Mouse (Mus musculus) hindbrain, embryonic 16.5 days (tissue): Measurements from ENCODE around the gene Lemd1. TPM values are rescaled to one million over a fixed set of nuclear protein-coding genes. Genes with fewer than 3 reads are reported as not detected.
A peak's percentile ranks its signal among the peaks of the same experiment; 100 is the strongest.

Experiments used
- ATAC-seq: fragments of 200-750 bp; cut with Nextera tagmentation; 2 replicates; pipeline ENCODE4 v1.8.0; 2017; ENCODE audit warnings: moderate TSS enrichment, moderate library complexity
- H3K27ac ChIP-seq: fragments of 300-500 bp; sonication (generic); 2 replicates; pipeline ENCODE4 v1.5.1; 2014; ENCODE audit warnings: low read depth, mild to moderate bottlenecking, control low read depth, low read length, moderate library complexity
- H3K27me3 ChIP-seq: fragments of 300-500 bp; sonication (generic); replicated peaks from 2 replicates; pipeline ENCODE4 v1.6.1; 2014; ENCODE audit warnings: low read length; ENCODE audit not compliant: control insufficient read depth, insufficient read depth
- H3K36me3 ChIP-seq: fragments of 300-500 bp; sonication (generic); 2 replicates; pipeline ENCODE4 v1.6.1; 2014; ENCODE audit warnings: mild to moderate bottlenecking, low read length, moderate library complexity, mixed read lengths; ENCODE audit not compliant: control insufficient read depth, insufficient read depth
- H3K4me1 ChIP-seq: fragments of 300-500 bp; sonication (generic); 2 replicates; pipeline ENCODE4 v1.6.1; 2014; ENCODE audit warnings: low read depth, low read length; ENCODE audit not compliant: control insufficient read depth, insufficient read depth
- H3K4me2 ChIP-seq: fragments of 300-500 bp; sonication (generic); 2 replicates; pipeline ENCODE4 v1.6.1; 2014; ENCODE audit warnings: mild to moderate bottlenecking, low read length, control low read depth, moderate library complexity
- H3K4me3 ChIP-seq: fragments of 300-500 bp; sonication (generic); 2 replicates; pipeline ENCODE4 v1.5.1; 2014; ENCODE audit warnings: mild to moderate bottlenecking, low read length, control low read depth, moderate library complexity
- H3K9ac ChIP-seq: fragments of 300-500 bp; sonication (generic); 2 replicates; pipeline ENCODE4 v1.6.1; 2014; ENCODE audit warnings: low read depth, mild to moderate bottlenecking, control low read depth, low read length, moderate library complexity
- H3K9me3 ChIP-seq: fragments of 300-500 bp; sonication (generic); 2 replicates; pipeline ENCODE4 v1.6.1; 2014; ENCODE audit warnings: mild to moderate bottlenecking, low read length, moderate library complexity; ENCODE audit not compliant: control insufficient read depth
- WGBS: fragments of 180-500 bp; shearing (Covaris S2); extraction: QIAGEN DNeasy Blood & Tissue Kit; methylation state at CpG from one replicate; pipeline ENCODE4 v1.1.7; 2014; 5-methylcytosine and 5-hydroxymethylcytosine counted together
- polyA plus RNA-seq: library from polyadenylated mRNA; unstranded; fragments of >200 nt; fragmentation: Nextera tagmentation; extraction: Ambion mirVana; gene quantifications from 2 replicates; pipeline ENCODE4 v1.2.1, GENCODE M21; 2015

Gene Lemd1
- 11.4 and 14.0 TPM in 2 replicates for polyA plus RNA-seq

DNA sequence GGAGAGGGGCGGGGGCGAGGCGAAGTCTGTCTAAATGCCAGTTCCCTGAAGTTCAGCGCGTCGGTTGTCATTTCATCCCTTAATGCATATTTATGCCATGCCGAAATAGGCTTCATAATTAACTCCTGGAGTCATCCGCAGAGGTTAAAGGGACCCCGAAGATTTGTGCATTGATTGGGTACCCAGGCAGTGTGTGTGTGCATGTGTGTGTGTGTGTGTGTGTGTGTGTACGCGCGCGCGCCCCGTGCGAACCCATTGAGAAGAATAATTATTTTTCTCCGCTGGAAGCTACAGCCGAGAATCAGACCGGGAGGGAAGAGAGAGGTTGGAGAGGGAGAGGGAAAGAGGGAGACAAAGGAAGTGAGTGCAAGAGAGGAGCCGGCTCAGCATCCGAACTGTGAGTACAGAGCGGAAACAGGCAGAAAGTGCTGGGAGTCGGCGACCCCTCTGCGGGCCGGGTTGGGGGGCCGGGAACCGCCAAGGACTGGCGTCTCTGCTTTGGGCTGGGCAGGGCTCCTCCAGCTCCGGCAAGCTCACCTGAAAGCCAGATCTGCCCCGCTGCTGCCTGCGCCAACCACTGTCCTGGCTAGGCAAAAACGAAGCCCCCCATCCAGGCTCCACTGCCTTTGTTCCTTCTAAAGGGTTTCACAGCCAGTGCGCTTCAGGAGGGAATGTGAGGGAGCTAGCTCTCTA, at the start of gene Lemd1, which contains the start of gene AC124108.1:
Lemd1 (plus strand) TSS at position 339 of the 693 bp plus-strand sequence.
AC124108.1 (plus strand) TSS at position 365 of the 693 bp plus-strand sequence.
- peak; percentile 35 for ATAC-seq
- H3K9ac ChIP-seq: peak within 1 kb of the TSS; percentile 93
- 1% methylated on average over 33 of the region's 34 CpGs for WGBS
- peak within 1 kb of the TSS; percentile 78 for H3K4me2 ChIP-seq
- H3K9me3 ChIP-seq: no peaks in the 10 kb centered on the region
- peak within 1 kb of the TSS; percentile 99 for H3K27ac ChIP-seq
- no peaks in the 10 kb centered on the region for H3K36me3 ChIP-seq
- H3K27me3 ChIP-seq: no peaks in the 10 kb centered on the region
- H3K4me3 ChIP-seq: peak within 1 kb of the TSS; percentile 85
- H3K4me1 ChIP-seq: peaks cover 44% of the 10 kb centered on the region

DNA sequence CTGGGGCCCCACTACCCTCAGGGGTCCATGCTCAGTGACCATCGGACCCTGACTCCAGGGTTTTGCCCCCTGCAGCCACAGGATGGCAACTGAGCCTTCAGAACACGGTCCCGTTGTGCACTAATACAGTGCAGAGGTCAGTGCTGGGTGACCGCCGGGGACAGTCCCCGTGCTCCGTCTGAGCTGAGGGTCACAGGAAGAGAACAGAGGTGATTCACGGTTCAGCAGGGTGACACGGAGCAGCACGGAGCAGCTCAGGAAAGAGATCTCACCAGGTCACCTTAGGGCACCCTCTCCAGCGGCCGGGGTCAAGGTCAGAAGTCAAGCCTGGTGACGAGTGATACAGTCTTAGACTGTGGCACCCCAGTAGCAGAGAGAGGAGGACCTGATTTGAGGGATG, 49.5 kb upstream of the Lemd1 start:
- WGBS: 63% methylated on average over 13 of the region's 13 CpGs
- H3K4me3 ChIP-seq: no peak overlapping the region
- no peak overlapping the region for H3K9ac ChIP-seq
- H3K27me3 ChIP-seq: peaks cover 7% of the 10 kb centered on the region; the same call in 1 of the 2 replicates
- no peak for ATAC-seq
- no peak overlapping the region for H3K27ac ChIP-seq
- H3K4me1 ChIP-seq: peaks cover 17% of the 10 kb centered on the region
- H3K9me3 ChIP-seq: no peaks in the 10 kb centered on the region
- no peaks in the 10 kb centered on the region for H3K36me3 ChIP-seq
- no peak overlapping the region for H3K4me2 ChIP-seq

DNA sequence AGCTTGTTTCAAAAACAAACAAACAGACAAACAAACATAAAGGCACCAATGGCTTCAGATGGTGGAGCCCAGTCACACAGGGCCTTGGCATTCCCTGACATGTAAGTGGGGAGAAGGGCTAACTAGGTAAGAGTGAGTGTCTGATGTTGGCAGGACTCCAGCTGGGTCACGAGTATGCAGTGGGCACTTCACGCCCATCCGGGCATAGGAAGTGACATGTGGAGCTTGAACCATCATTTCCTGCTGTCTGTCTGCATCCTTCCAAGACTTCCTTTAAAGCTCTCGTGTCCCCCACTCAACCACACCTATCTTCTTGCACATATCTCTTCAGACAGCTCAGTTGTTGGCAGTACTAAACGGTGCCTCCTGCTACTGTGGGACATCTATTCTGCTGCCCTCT, 48.2 kb upstream of the Lemd1 start:
- H3K4me2 ChIP-seq: no peak overlapping the region
- H3K4me3 ChIP-seq: no peak overlapping the region
- WGBS: 63% methylated on average over 5 of the region's 5 CpGs
- no peak for ATAC-seq
- H3K36me3 ChIP-seq: no peaks in the 10 kb centered on the region
- no peaks in the 10 kb centered on the region for H3K9me3 ChIP-seq
- H3K27me3 ChIP-seq: peaks cover 7% of the 10 kb centered on the region; the same call in 1 of the 2 replicates
- H3K4me1 ChIP-seq: peaks cover 17% of the 10 kb centered on the region
- no peak overlapping the region for H3K27ac ChIP-seq
- no peak overlapping the region for H3K9ac ChIP-seq

DNA sequence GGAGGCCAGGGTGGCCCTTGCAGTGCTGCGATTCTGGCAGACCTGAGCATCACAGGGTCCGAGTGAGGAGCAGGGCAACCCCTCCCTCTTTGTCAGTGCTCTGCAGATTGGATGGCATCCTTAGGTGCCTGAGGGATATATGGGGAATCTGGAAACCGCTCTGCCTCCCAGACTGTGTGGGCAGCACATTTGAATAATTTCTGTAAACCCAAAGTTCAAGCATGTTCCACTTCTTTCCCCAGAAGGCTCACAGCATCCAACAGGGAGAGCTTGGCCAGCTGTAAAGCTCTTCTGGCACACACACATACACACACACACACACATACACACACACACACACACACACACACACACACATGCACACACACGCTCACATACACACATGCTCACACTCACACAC, 47.5 kb upstream of the Lemd1 start:
- no peak overlapping the region for H3K9ac ChIP-seq
- no peaks in the 10 kb centered on the region for H3K9me3 ChIP-seq
- 0 out of 2 replicates have a peak, but pooled peaks have one; percentile 19 for ATAC-seq
- peaks cover 16% of the 10 kb centered on the region for H3K4me1 ChIP-seq
- peaks cover 4% of the 10 kb centered on the region; the same call in 1 of the 2 replicates for H3K27me3 ChIP-seq
- H3K4me2 ChIP-seq: no peak overlapping the region
- H3K36me3 ChIP-seq: no peaks in the 10 kb centered on the region
- H3K27ac ChIP-seq: no peak overlapping the region
- H3K4me3 ChIP-seq: no peak overlapping the region
- 60% methylated on average over 4 of the region's 4 CpGs for WGBS

DNA sequence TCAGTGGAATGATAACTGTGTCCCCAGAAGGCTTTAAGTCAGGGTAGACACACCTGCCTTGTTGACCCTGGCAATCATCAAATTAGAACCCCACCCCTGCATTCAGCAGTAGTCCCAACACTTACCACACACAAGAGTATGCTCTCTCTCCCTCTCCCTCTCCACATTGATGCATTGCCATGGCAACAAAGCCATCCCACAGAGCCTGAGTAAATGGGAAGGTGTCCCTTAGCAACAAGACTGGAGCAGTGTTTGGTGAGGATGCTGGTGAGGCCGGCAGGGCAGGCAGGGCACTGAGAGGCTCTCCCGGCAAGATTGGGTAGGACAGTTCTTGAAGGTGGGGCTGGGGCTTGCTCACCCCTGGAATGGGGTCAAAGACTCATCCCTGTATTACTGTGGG, 47.0 kb upstream of the Lemd1 start:
- Histone ChIP-seq H3K27ac (0 out of 2 replicates have a peak overlapping the region, but pooled peaks have one; percentile 34), H3K4me2 (no peak overlapping the region; the same call in 1 of the 2 replicates), H3K4me3 (no peak overlapping the region), H3K36me3 (no peaks in the 10 kb centered on the region), H3K27me3 (peaks cover 3% of the 10 kb centered on the region; the same call in 1 of the 2 replicates), H3K9me3 (no peaks in the 10 kb centered on the region), H3K4me1 (peaks cover 11% of the 10 kb centered on the region), H3K9ac (no peak overlapping the region)
- 7% methylated on average over 2 of the region's 2 CpGs for WGBS
- peak; percentile 86 for ATAC-seq

DNA sequence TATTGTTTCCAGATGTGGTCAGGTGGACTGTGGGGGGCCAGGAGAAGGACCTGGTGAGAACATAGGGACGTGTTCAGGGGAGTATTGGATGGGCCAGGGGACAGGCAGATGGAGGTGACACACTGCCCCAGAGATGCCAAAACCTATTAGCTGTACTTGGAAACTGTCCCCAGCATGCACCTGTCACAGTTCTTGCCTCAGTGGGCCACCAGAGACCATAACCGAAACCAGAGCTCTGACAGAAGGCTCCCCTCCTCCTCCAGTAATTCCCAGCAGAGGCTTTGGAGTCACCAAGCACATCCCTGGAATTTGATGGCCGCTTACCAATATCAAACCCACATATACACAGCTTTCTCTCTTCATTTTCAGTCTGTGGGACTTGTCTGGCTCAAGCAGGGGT, 46.4 kb upstream of the Lemd1 start:
- no peak overlapping the region for H3K27ac ChIP-seq

DNA sequence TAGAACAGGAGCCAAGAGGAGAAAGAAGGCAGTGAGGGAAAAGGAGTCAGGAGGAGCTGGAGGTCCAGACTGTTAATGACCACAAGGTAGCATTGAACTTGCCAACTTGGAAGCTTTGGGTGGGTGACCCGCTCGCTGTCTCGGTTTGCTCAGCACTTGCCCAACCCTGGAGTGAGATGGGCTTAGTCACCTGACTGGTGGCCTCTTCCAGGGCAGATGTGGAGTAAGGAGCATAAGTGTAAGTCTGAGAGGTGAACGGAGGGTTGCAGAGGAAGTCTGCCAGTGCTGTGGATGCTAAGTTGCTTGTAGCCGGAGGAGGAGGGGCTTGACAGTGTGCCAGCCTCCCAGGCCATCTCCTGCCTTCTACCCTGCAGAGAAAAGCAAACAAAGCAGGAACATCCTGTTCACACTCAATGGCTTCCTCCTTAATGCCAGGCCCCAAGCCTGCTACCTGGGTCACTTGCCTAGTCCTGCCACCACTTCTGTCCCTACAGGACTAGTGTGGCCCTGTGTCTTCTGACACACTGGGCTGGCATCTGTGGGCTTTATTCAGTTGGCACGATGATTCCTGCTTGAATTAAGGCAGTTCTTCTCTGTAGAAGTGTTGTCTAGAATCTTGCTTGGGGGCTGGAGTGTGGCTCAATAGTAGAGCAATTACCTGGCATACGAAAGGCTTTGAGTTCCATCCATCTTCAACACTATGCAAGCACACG, 45.1 kb upstream of the Lemd1 start:
- Histone ChIP-seq H3K4me2 (no peak overlapping the region), H3K27ac (no peak overlapping the region), H3K36me3 (no peaks in the 10 kb centered on the region), H3K4me3 (no peak overlapping the region), H3K4me1 (peaks cover 9% of the 10 kb centered on the region), H3K9me3 (no peaks in the 10 kb centered on the region), H3K9ac (no peak overlapping the region), H3K27me3 (no peaks in the 10 kb centered on the region; the same call in 1 of the 2 replicates)
- ATAC-seq: no peak
- 90% methylated on average over 8 of the region's 8 CpGs for WGBS

More for the DNA sequence above, 46.4 kb upstream of the Lemd1 start:
- no peaks in the 10 kb centered on the region for H3K36me3 ChIP-seq
- peaks cover 9% of the 10 kb centered on the region for H3K4me1 ChIP-seq
- H3K9ac ChIP-seq: no peak overlapping the region
- 69% methylated on average over 3 of the region's 3 CpGs for WGBS
- H3K4me2 ChIP-seq: no peak overlapping the region
- no peaks in the 10 kb centered on the region for H3K9me3 ChIP-seq
- H3K4me3 ChIP-seq: no peak overlapping the region
- no peak for ATAC-seq
- no peaks in the 10 kb centered on the region; the same call in 1 of the 2 replicates for H3K27me3 ChIP-seq

DNA sequence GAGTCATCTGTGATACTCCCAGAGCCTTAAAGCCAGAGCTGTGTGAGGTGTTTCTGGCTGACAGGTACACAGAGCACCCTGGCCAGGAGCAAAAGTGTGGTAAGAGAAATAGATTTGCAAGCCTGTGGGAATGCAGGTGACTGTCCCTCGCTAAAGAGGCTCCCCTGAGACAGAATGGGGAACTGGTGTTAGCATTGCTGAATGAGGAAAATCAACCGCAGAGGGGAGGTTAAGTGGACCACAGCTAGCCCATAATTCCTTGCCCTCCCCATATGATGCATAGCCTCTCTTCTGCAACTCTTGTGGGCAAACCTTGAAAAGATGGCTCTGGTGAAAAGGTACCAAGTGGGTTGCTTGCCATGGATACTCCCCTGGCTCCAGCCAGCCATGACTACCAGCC, 41.8 kb upstream of the Lemd1 start:
- 72% methylated on average over 2 of the region's 2 CpGs for WGBS
- Histone ChIP-seq H3K4me3 (no peak overlapping the region), H3K36me3 (no peaks in the 10 kb centered on the region), H3K27me3 (no peaks in the 10 kb centered on the region; the same call in 1 of the 2 replicates), H3K9ac (no peak overlapping the region), H3K4me2 (no peak overlapping the region), H3K4me1 (peaks cover 3% of the 10 kb centered on the region), H3K9me3 (no peaks in the 10 kb centered on the region), H3K27ac (no peak overlapping the region)
- ATAC-seq: no peak

DNA sequence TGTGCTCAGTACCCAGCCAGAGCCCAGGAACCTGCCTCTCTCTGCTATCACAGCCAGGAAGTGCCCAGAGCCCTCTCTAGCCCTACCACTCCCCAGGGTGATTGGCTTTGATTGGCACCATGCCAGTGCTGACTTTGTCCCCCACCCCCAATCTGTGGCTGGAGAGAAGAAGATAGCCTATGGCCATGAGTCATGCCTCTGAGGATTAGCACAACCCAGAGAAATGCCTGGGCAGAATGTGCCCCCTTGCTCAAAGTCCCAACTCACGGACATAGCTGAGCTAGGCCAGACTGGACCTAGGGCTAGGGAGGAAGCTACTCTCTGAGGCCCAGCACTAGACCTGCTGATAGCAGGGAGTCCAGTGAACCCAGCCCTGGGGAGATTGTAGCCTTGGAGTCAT, 41.1 kb upstream of the Lemd1 start:
- 53% methylated on average over 1 of the region's 1 CpGs for WGBS
- Histone ChIP-seq H3K36me3 (no peaks in the 10 kb centered on the region), H3K9ac (no peak overlapping the region), H3K4me2 (no peak overlapping the region), H3K4me3 (no peak overlapping the region), H3K9me3 (no peaks in the 10 kb centered on the region), H3K27ac (no peak overlapping the region), H3K27me3 (no peaks in the 10 kb centered on the region; the same call in 1 of the 2 replicates), H3K4me1 (no peaks in the 10 kb centered on the region)
- no peak for ATAC-seq
